Mouse (Mus musculus): ENCODE measurements around the gene Lrrn4cl. TPM values are rescaled to one million over a fixed set of nuclear protein-coding genes. Genes with fewer than 3 reads are reported as not detected.
"Not testable (repeated sequence)": the region's sequence is repeated elsewhere in the genome, so short reads cannot be mapped to it uniquely, and the experiment has no call there.

The Lrrn4cl gene
- total RNA-seq, 2 experiments from 2014 or later, result 11.5 to 14.0 TPM

- peak; percentile 39 for DNase-seq
Measured at GRCm38 (mm10) chr19:8838041-8838730, 12.4 kb upstream of the Lrrn4cl start.

DNA sequence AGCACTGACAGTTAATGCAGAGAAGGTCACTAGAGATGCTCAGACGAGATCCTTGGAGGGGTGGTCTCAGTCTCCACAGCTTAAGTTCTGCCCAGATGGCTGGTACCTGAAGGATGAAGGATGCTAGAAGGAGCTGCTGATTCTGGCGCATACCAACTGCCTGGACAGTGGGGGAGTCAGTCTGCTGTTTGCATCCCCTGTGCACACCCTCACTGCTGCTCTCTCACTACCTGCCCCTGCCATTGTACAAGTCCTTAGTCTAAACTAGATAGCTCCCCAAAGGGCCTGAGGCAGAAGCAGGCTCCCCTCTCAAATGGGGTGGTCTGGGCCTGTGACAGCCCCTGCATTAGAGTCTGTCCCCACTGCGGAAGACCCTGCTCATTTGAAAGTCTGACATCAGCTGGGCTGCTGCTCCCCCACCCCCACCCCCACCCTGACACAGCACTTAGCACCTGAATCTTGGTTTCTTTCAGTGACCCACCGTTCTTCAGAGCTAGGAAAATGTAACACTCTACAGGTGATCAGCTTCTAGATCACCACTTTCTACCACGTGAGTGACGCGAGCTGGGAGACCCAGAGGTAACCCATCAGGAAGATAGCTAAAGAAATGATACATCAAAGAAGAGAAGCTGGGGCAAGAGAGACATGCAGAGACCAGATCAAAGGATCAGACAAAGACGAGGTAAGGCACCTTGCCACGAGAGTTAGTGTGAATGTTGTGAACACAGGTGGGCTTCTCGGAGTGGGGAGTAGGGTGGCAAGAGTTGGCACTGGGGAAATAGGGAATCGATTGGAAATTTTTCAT lies 11.3 kb upstream of the Lrrn4cl start, which contains the start of gene Gng3:
Gene Gng3, minus strand, starts transcription at position 92 of the 805 bp plus-strand sequence.
- DNase-seq, result no peak

GRCm38 (mm10) chr19:8839908-8840791 lies 10.4 kb upstream of the Lrrn4cl start:
- peak; percentile 64 for DNase-seq

- no peak for DNase-seq
Measured at GRCm38 (mm10) chr19:8841012-8841411, 9.6 kb upstream of the Lrrn4cl start.

DNA sequence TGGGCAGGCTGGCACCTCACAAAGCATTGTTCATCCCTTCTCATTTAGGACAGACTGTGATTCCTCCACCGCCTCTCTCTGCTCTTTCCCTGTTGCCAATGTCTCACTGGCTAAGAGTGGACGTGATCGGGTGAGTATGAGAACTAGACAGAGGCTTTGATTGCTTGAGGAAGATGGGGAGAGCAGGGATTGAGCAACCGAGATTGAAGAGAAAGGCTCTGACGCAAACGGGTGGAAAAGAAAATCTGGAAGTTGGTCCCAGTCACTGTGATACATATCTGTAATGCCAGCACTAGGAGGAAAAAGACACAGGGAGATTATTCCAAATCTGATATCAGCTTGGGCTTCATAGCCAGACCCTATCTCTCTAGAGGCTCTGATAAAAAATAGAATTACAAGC lies 7.6 kb upstream of the Lrrn4cl start:
- no peak for DNase-seq

GRCm38 (mm10) chr19:8844371-8845129 lies 6.0 kb upstream of the Lrrn4cl start:
- DNase-seq, result peak; percentile 86

GRCm38 (mm10) chr19:8848356-8848755 lies 2.2 kb upstream of the Lrrn4cl start:
- no peak for DNase-seq

- DNase-seq, result no peak
Measured at GRCm38 (mm10) chr19:8851639-8852038, 1.1 kb downstream of the Lrrn4cl start.

DNA sequence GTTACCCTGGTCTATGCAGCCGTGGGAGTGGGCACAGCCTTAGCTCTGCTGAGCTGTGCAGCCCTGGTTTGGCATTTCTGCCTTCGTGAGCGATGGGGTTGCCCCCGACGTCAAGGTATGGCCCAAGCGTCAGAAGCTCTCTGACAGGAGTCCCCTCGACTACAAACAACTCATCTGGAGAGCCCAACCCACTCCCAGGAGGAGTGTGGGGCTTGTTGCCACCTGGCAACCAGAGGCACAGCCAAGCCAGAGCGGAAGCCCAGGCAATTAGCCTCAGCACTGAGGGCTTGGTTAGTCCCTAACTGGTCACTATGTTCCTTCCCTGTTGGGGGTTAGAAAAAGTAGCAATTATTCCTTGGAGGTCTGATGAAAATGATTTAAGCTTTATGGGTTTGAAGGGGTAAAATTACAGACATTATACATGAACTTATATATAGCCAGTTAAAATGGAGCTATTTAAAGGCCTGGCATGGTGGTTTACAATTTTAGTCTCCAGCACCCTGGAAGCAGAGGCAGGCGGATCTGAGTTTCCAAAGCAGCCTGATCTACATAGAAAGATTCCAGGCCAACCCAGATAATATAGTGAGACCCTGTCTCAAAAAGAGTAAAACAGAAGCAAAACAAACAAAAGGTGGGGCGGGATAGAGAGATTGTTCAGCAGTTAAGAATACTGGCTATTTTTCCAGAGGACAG lies 1.8 kb downstream of the Lrrn4cl start:
- peak; percentile 36 for DNase-seq

- DNase-seq, result no peak
Measured at GRCm38 (mm10) chr19:8853117-8853516, 2.5 kb downstream of the Lrrn4cl start.

GRCm38 (mm10) chr19:8857689-8858088 lies 7.1 kb downstream of the Lrrn4cl start:
- DNase-seq, result peak; percentile 51

DNA sequence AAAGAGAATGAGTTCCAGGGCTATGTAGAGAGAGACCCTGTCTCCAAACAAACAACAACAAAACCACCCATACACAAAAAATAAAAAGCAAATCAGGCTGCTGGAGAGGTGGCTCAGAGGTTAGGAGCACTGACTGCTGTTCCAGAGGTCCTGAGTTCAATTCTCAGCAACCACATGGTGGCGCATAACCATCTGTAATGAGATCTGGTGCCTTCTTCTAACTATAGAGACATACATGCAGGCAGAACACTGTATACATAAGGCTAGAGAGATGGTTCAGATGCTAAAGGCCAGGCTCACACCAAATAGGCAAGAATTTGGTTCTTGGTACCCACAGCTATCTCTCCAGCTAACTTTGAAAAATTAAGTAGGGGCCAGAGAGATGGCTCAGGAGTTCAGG lies 8.4 kb downstream of the Lrrn4cl start:
- DNase-seq, result no peak

- no peak for DNase-seq
Measured at GRCm38 (mm10) chr19:8864265-8864664, 13.7 kb downstream of the Lrrn4cl start.

DNA sequence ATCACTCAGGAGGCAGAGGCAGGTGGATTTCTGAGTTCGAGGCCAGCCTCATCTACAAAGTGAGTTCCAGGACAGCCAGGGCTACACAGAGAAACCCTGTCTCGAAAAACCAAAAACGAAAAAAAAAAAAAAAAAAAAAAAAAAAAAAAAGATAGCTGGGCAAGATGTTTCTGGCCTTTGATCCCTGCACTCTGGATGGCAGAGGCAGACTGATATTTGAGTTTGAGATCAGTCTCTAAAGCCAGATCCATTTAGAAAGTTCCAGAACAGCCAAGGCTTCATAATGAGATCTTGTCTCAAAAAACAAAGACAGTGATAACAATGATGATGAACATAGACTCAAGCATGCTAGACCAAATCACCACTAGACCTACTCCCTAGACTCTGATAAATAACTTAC lies 19.8 kb downstream of the Lrrn4cl start:
- DNase-seq, result not testable (repeated sequence)

GRCm38 (mm10) chr19:8870838-8871237 lies 20.3 kb downstream of the Lrrn4cl start:
- no peak for DNase-seq

GRCm38 (mm10) chr19:8871267-8872186 lies 21.0 kb downstream of the Lrrn4cl start, which contains the start of gene Ubxn1:
Ubxn1 (plus strand) TSS chr19:8871496.
- peak; percentile 93 for DNase-seq

DNA sequence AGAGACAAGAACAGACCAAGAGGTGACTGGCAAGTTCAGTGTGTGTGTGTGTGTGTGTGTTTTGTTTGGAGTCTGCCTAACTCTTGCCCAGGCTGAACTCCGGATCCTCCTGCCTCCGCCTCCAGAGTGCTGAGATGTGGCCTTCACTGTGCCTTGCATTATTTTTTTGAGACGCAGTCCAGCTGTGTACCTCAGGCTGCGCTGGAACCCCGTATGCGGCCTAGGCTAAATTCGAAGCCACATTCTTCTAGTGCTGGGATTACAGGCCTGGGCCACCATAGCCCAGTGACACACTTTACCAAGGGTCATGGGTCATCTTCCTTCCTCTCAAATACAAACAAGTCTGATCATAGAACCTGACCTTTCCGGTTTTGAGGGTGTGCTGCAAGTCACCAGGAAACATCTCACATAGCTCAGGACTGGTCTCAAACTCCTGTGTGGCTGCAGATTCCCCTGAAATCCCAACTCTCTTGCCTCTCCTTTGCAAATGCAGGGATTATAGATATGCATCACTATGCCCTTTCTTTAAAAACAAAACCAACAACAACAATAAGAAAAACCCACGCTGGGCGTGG lies 21.8 kb downstream of the Lrrn4cl start:
- DNase-seq, result no peak

GRCm38 (mm10) chr19:8875031-8875430 lies 24.5 kb downstream of the Lrrn4cl start:
- no peak for DNase-seq

DNA sequence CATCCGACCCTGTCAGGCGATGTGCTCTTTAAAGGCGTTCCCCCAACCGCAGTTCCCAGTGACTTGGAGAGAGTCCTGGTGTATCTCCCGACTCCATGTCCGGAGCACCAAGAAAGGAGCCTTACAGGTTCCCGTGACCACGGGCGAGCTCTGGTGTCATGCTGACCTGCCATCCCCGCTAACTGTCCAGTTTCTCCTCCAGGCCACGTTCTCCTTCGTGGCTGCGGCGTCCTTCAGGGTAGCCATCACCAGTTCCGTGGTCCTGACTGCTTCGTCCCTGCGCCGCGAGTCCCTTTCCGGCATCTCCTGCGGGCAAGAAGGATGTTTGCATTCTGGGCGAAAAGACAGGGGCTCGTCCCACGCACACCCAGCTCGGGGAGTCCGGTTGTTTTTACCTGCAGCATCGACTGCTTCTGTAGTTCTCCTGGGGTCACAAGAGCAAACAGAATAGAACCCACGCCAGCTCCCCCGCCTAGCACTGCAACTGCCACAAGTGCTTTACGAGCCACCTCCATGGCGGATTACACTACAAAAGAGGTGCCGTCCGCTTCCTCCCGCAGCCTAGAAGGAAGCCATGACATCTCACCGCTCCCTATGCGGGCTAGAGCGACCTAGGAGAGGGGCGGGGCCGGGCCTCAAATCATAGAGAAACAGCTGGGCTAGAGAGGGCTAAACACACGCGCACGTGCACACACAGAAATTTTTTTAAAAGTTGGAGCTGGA lies 29.9 kb downstream of the Lrrn4cl start, which contains the start of gene Uqcc3:
Gene Uqcc3, minus strand, starts transcription at position 613 of the 723 bp plus-strand sequence.
- peak; percentile 84 for DNase-seq
